Mouse (Mus musculus): Measurements from ENCODE around the gene Invs.
"Not testable (repeated sequence)": the region's sequence is repeated elsewhere in the genome, so short reads cannot be mapped to it uniquely, and the experiment has no call there.

Invs gene

GRCm38 (mm10) chr4:48334927-48335763 is 55.6 kb downstream of the Invs start:
- H3K4me3 ChIP-seq (replicated peaks; ENCODE audit: low read length) = no peak overlapping the region
- H3K36me3 ChIP-seq (ENCODE audit: insufficient read depth, low read length) = no peaks in the 10 kb centered on the region
- H3K27me3 ChIP-seq (ENCODE audit: insufficient read depth, low read length) = no peaks in the 10 kb centered on the region
- no peaks in the 10 kb centered on the region for H3K9me3 ChIP-seq (ENCODE audit: low read length)
- no peak for TF ChIP-seq NANOG (IDR thresholded peaks at IDR 0.05; ENCODE audit: borderline replicate concordance, low read length)
- no peak for TF ChIP-seq CTCF (conservative IDR thresholded peaks at IDR 0.05; ENCODE audit: low read length)
- no peak for TF ChIP-seq POU5F1 (IDR thresholded peaks at IDR 0.05; ENCODE audit: borderline replicate concordance, low read length)
- H3K4me1 ChIP-seq (replicated peaks; ENCODE audit: low read depth, low read length) = no peaks in the 10 kb centered on the region

- TF ChIP-seq NANOG (IDR thresholded peaks at IDR 0.05; ENCODE audit: borderline replicate concordance, low read length) (no peak), CTCF (conservative IDR thresholded peaks at IDR 0.05; ENCODE audit: low read length) (no peak), POU5F1 (IDR thresholded peaks at IDR 0.05; ENCODE audit: borderline replicate concordance, low read length) (no peak)
- no peaks in the 10 kb centered on the region for H3K36me3 ChIP-seq (ENCODE audit: insufficient read depth, low read length)
- no peak overlapping the region for H3K4me3 ChIP-seq (replicated peaks; ENCODE audit: low read length)
- no peaks in the 10 kb centered on the region for H3K27me3 ChIP-seq (ENCODE audit: insufficient read depth, low read length)
- no peaks in the 10 kb centered on the region for H3K9me3 ChIP-seq (ENCODE audit: low read length)
- H3K4me1 ChIP-seq (replicated peaks; ENCODE audit: low read depth, low read length) = no peaks in the 10 kb centered on the region
These were observed 63.1 kb downstream of the Invs start for GRCm38 (mm10) chr4:48342705-48343104.

- H3K4me3 ChIP-seq (replicated peaks; ENCODE audit: low read length) = no peak overlapping the region
- no peaks in the 10 kb centered on the region for H3K9me3 ChIP-seq (ENCODE audit: low read length)
- TF ChIP-seq NANOG (IDR thresholded peaks at IDR 0.05; ENCODE audit: borderline replicate concordance, low read length) (no peak), POU5F1 (IDR thresholded peaks at IDR 0.05; ENCODE audit: borderline replicate concordance, low read length) (no peak), CTCF (conservative IDR thresholded peaks at IDR 0.05; ENCODE audit: low read length) (no peak)
- no peaks in the 10 kb centered on the region for H3K36me3 ChIP-seq (ENCODE audit: insufficient read depth, low read length)
- no peaks in the 10 kb centered on the region for H3K27me3 ChIP-seq (ENCODE audit: insufficient read depth, low read length)
- no peaks in the 10 kb centered on the region for H3K4me1 ChIP-seq (replicated peaks; ENCODE audit: low read depth, low read length)
These were observed 82.8 kb downstream of the Invs start for GRCm38 (mm10) chr4:48362367-48362766.

GRCm38 (mm10) chr4:48371037-48371436 is 91.5 kb downstream of the Invs start:
- Histone ChIP-seq H3K27me3 (ENCODE audit: insufficient read depth, low read length) (no peaks in the 10 kb centered on the region), H3K9me3 (ENCODE audit: low read length) (no peaks in the 10 kb centered on the region), H3K4me3 (replicated peaks; ENCODE audit: low read length) (no peak overlapping the region), H3K36me3 (ENCODE audit: insufficient read depth, low read length) (no peaks in the 10 kb centered on the region), H3K4me1 (replicated peaks; ENCODE audit: low read depth, low read length) (no peaks in the 10 kb centered on the region)
- TF ChIP-seq CTCF (conservative IDR thresholded peaks at IDR 0.05; ENCODE audit: low read length) (no peak), NANOG (IDR thresholded peaks at IDR 0.05; ENCODE audit: borderline replicate concordance, low read length) (no peak), POU5F1 (IDR thresholded peaks at IDR 0.05; ENCODE audit: borderline replicate concordance, low read length) (no peak)

- H3K9me3 ChIP-seq (ENCODE audit: low read length) = peaks cover 13% of the 10 kb centered on the region
- no peaks in the 10 kb centered on the region for H3K36me3 ChIP-seq (ENCODE audit: insufficient read depth, low read length)
- no peak for TF ChIP-seq NANOG (IDR thresholded peaks at IDR 0.05; ENCODE audit: borderline replicate concordance, low read length)
- TF ChIP-seq CTCF (conservative IDR thresholded peaks at IDR 0.05; ENCODE audit: low read length) = no peak
- TF ChIP-seq POU5F1 (IDR thresholded peaks at IDR 0.05; ENCODE audit: borderline replicate concordance, low read length) = no peak
- no peaks in the 10 kb centered on the region for H3K27me3 ChIP-seq (ENCODE audit: insufficient read depth, low read length)
- H3K4me1 ChIP-seq (replicated peaks; ENCODE audit: low read depth, low read length) = no peaks in the 10 kb centered on the region
- H3K4me3 ChIP-seq (replicated peaks; ENCODE audit: low read length) = no peak overlapping the region
These were observed 101.4 kb downstream of the Invs start for GRCm38 (mm10) chr4:48380940-48381339.

- H3K9me3 ChIP-seq (ENCODE audit: low read length) = peaks cover 13% of the 10 kb centered on the region
- no peaks in the 10 kb centered on the region for H3K36me3 ChIP-seq (ENCODE audit: insufficient read depth, low read length)
- H3K4me3 ChIP-seq (replicated peaks; ENCODE audit: low read length) = no peak overlapping the region
- TF ChIP-seq CTCF (conservative IDR thresholded peaks at IDR 0.05; ENCODE audit: low read length) = no peak
- TF ChIP-seq POU5F1 (IDR thresholded peaks at IDR 0.05; ENCODE audit: borderline replicate concordance, low read length) = no peak
- TF ChIP-seq NANOG (IDR thresholded peaks at IDR 0.05; ENCODE audit: borderline replicate concordance, low read length) = no peak
- no peaks in the 10 kb centered on the region for H3K4me1 ChIP-seq (replicated peaks; ENCODE audit: low read depth, low read length)
- H3K27me3 ChIP-seq (ENCODE audit: insufficient read depth, low read length) = no peaks in the 10 kb centered on the region
These were observed 102.9 kb downstream of the Invs start for GRCm38 (mm10) chr4:48382506-48382905.

- Histone ChIP-seq H3K9me3 (ENCODE audit: low read length) (no peaks in the 10 kb centered on the region), H3K4me3 (replicated peaks; ENCODE audit: low read length) (no peak overlapping the region), H3K27me3 (ENCODE audit: insufficient read depth, low read length) (no peaks in the 10 kb centered on the region), H3K36me3 (ENCODE audit: insufficient read depth, low read length) (no peaks in the 10 kb centered on the region), H3K4me1 (replicated peaks; ENCODE audit: low read depth, low read length) (no peaks in the 10 kb centered on the region)
- TF ChIP-seq NANOG (IDR thresholded peaks at IDR 0.05; ENCODE audit: borderline replicate concordance, low read length) (no peak), POU5F1 (IDR thresholded peaks at IDR 0.05; ENCODE audit: borderline replicate concordance, low read length) (no peak), CTCF (conservative IDR thresholded peaks at IDR 0.05; ENCODE audit: low read length) (no peak)
These were observed 117.4 kb downstream of the Invs start for GRCm38 (mm10) chr4:48396949-48397348.

GRCm38 (mm10) chr4:48403066-48403640 is 123.6 kb downstream of the Invs start:
- Histone ChIP-seq H3K4me1 (replicated peaks; ENCODE audit: low read depth, low read length) (peaks cover 8% of the 10 kb centered on the region), H3K36me3 (ENCODE audit: insufficient read depth, low read length) (no peaks in the 10 kb centered on the region), H3K9me3 (ENCODE audit: low read length) (no peaks in the 10 kb centered on the region), H3K27me3 (ENCODE audit: insufficient read depth, low read length) (no peaks in the 10 kb centered on the region; the same call in 1 of the 2 replicates), H3K4me3 (replicated peaks; ENCODE audit: low read length) (no peak overlapping the region)
- TF ChIP-seq POU5F1 (IDR thresholded peaks at IDR 0.05; ENCODE audit: borderline replicate concordance, low read length) = no peak
- no peak for TF ChIP-seq CTCF (conservative IDR thresholded peaks at IDR 0.05; ENCODE audit: low read length)
- TF ChIP-seq NANOG (IDR thresholded peaks at IDR 0.05; ENCODE audit: borderline replicate concordance, low read length) = no peak

GRCm38 (mm10) chr4:48405724-48406491 is 126.3 kb downstream of the Invs start:
- H3K36me3 ChIP-seq (ENCODE audit: insufficient read depth, low read length) = not testable (repeated sequence)

More at GRCm38 (mm10) chr4:48405724-48406491, 126.3 kb downstream of the Invs start:
- H3K4me1 ChIP-seq (replicated peaks; ENCODE audit: low read depth, low read length); H3K4me3 ChIP-seq (replicated peaks; ENCODE audit: low read length); H3K9me3 ChIP-seq (ENCODE audit: low read length); H3K27me3 ChIP-seq (ENCODE audit: insufficient read depth, low read length): not testable (repeated sequence)
